Mouse (Mus musculus) liver, embryonic 14.5 days (tissue): ENCODE results near the gene Cd44. TPM values are rescaled to one million over a fixed set of nuclear protein-coding genes. Genes with fewer than 3 reads are reported as not detected.

Experiments
- ATAC-seq: fragments of 200-750 bp; cut with Nextera tagmentation; 2 replicates; pipeline ENCODE4 v1.8.0; 2017; ENCODE audit warnings: moderate number of reproducible peaks, mild to moderate bottlenecking, moderate library complexity; ENCODE audit not compliant: insufficient read depth
- DNase-seq, 3 experiments: peaks; one replicate each; pipeline ENCODE4 v3.0.0-alpha.2; 2012 to 2013; ENCODE audit warnings: low read depth in 3 of 3, low spot score in 3 of 3
- H3K27ac ChIP-seq: fragments of 300-500 bp; sonication (generic); 2 replicates; pipeline ENCODE4 v1.5.1; 2014; ENCODE audit warnings: moderate library complexity, mild to moderate bottlenecking, control low read depth, inconsistent platforms
- H3K27me3 ChIP-seq: fragments of 300-500 bp; sonication (generic); 2 replicates; pipeline ENCODE4 v1.6.1; 2014; ENCODE audit warnings: mild to moderate bottlenecking, low read length, moderate library complexity; ENCODE audit not compliant: control insufficient read depth, insufficient read depth
- H3K36me3 ChIP-seq: fragments of 300-500 bp; sonication (generic); replicated peaks from 2 replicates; pipeline ENCODE4 v1.6.1; 2014; ENCODE audit warnings: low read depth; ENCODE audit not compliant: control insufficient read depth, insufficient read depth
- H3K4me1 ChIP-seq, 2 experiments: fragments of 200-500 bp in 1 of 2; fragments of 300-500 bp in 1 of 2; sonication (generic) in 1 of 2; replicated peaks; 2 replicates each; pipeline ENCODE4 v1.6.1; 2012 to 2014; ENCODE audit warnings: antibody characterized with exemption in 1 of 2, inconsistent platforms in 1 of 2, low read length in 1 of 2; ENCODE audit not compliant: control insufficient read depth in 2 of 2, insufficient read depth in 2 of 2
- H3K4me2 ChIP-seq: fragments of 300-500 bp; sonication (generic); 2 replicates; pipeline ENCODE4 v1.6.1; 2014; ENCODE audit warnings: low read depth, mild to moderate bottlenecking, control low read depth, moderate library complexity
- H3K4me3 ChIP-seq, 2 experiments: fragments of 200-500 bp in 1 of 2; fragments of 300-500 bp in 1 of 2; sonication (generic) in 1 of 2; 2 replicates each; pipeline ENCODE4 v1.5.1; 2012 to 2014; ENCODE audit warnings: low read depth in 2 of 2, low read length in 2 of 2, mild to moderate bottlenecking in 2 of 2, control low read depth in 1 of 2, inconsistent platforms in 1 of 2, moderate library complexity in 1 of 2; ENCODE audit not compliant: insufficient read depth in 1 of 2
- H3K9ac ChIP-seq: fragments of 300-500 bp; sonication (generic); replicated peaks from 2 replicates; pipeline ENCODE4 v1.6.1; 2014; ENCODE audit warnings: mild to moderate bottlenecking, control low read depth, moderate library complexity
- H3K9me3 ChIP-seq: fragments of 300-500 bp; sonication (generic); 2 replicates; pipeline ENCODE4 v1.6.1; 2016; ENCODE audit warnings: low read length, mixed read lengths; ENCODE audit not compliant: control insufficient read depth
- CTCF ChIP-seq: IDR thresholded peaks from 2 replicates; pipeline ENCODE4 v1.5.1; 2016; ENCODE audit warnings: antibody characterized with exemption, low read depth, control low read depth
- EP300 ChIP-seq: IDR thresholded peaks from 2 replicates; pipeline ENCODE4 v1.6.1; 2016; ENCODE audit warnings: antibody characterized with exemption, low read depth
- WGBS: fragments of 180-500 bp; shearing (Covaris S2); extraction: QIAGEN DNeasy Blood & Tissue Kit; methylation state at CpG from one replicate; pipeline ENCODE4 v1.1.7; 2014; ENCODE audit not compliant: insufficient replicate concordance; 5-methylcytosine and 5-hydroxymethylcytosine counted together
- polyA plus RNA-seq, 2 experiments: library from polyadenylated mRNA; depleted of rRNA in 1 of 2; stranded (reverse) in 1 of 2; unstranded in 1 of 2; fragments of >200 nt; fragmentation: Nextera tagmentation in 1 of 2; extraction: Ambion mirVana in 1 of 2; gene quantifications; 2 replicates each; pipeline versions ENCODE4 v1.2.1 to v1.2.3; 2012 to 2014

Cd44 gene
- polyA plus RNA-seq, 2 experiments, result 9.2 to 15.5 TPM

- TF ChIP-seq EP300 (peak; percentile 61), CTCF (no peak)
- DNase-seq (peak in 2 of 3 experiments; percentile 30 to 41), ATAC-seq (peak; percentile 76)
- peak overlapping the region; percentile 25 for H3K27ac ChIP-seq
- H3K4me3 ChIP-seq, result peak overlapping the region; percentile 11 to 42; a peak in 3 of 4 replicates
- peak overlapping the region; percentile 57 for H3K9ac ChIP-seq
- 6% methylated on average over 6 of the region's 6 CpGs for WGBS
- H3K36me3 ChIP-seq, result no peaks in the 10 kb centered on the region
- H3K9me3 ChIP-seq, result no peaks in the 10 kb centered on the region
- peaks cover 9 to 36% of the 10 kb centered on the region in 2 experiments for H3K4me1 ChIP-seq
- peak overlapping the region; percentile 66 for H3K4me2 ChIP-seq
- no peaks in the 10 kb centered on the region for H3K27me3 ChIP-seq
These were observed 33.9 kb downstream of the Cd44 start for GRCm38 (mm10) chr2:102867396-102868088.

GRCm38 (mm10) chr2:102866594-102866993, 34.9 kb downstream of the Cd44 start:
- peak overlapping the region; percentile 18 for H3K9ac ChIP-seq
- H3K36me3 ChIP-seq, result no peaks in the 10 kb centered on the region
- no peak overlapping the region for H3K4me3 ChIP-seq
- H3K4me2 ChIP-seq, result peak overlapping the region; percentile 66
- H3K27ac ChIP-seq, result peak overlapping the region; percentile 25
- no peaks in the 10 kb centered on the region for H3K27me3 ChIP-seq
- 3% methylated on average over 1 of the region's 1 CpGs for WGBS
- DNase-seq (no peak), ATAC-seq (no peak)
- peaks cover 9 to 29% of the 10 kb centered on the region in 2 experiments for H3K4me1 ChIP-seq
- TF ChIP-seq EP300, result no peak
- no peak for TF ChIP-seq CTCF
- H3K9me3 ChIP-seq, result no peaks in the 10 kb centered on the region

DNA sequence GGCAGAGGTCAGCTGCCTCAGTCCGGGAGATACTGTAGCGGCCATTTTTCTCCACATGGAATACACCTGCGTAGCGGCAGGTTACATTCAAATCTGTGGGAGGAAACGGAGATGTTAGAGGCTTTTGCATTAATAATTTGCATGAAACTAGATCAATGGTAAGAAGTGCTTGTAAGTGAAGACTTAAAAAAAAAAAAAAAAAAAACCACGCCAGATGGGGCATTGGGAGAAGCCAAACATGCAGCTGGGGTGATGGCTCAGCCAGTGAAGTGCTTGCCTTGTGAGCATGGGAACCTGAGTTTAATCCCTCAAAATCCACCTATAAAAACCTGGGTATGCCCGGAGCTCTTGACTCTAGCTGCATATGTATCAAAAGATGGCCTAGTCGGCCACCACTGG, 36.1 kb downstream of the Cd44 start:
- TF ChIP-seq EP300, result no peak
- no peak for TF ChIP-seq CTCF
- ATAC-seq (no peak), DNase-seq (no peak)
- 84% methylated on average over 8 of the region's 8 CpGs for WGBS
- no peaks in the 10 kb centered on the region for H3K36me3 ChIP-seq
- H3K27ac ChIP-seq, result no peak overlapping the region
- no peak overlapping the region for H3K9ac ChIP-seq
- peaks cover 6 to 26% of the 10 kb centered on the region in 2 experiments for H3K4me1 ChIP-seq
- H3K4me3 ChIP-seq, result no peak overlapping the region
- no peak overlapping the region for H3K4me2 ChIP-seq
- no peaks in the 10 kb centered on the region for H3K9me3 ChIP-seq
- no peaks in the 10 kb centered on the region for H3K27me3 ChIP-seq

- no peaks in the 10 kb centered on the region for H3K36me3 ChIP-seq
- H3K4me3 ChIP-seq, result no peak overlapping the region
- H3K4me2 ChIP-seq, result no peak overlapping the region
- no peak overlapping the region for H3K27ac ChIP-seq
- 55% methylated on average over 6 of the region's 6 CpGs for WGBS
- H3K4me1 ChIP-seq, result peaks cover 6 to 26% of the 10 kb centered on the region in 2 experiments
- no peak for ATAC-seq
- H3K9ac ChIP-seq, result no peak overlapping the region
- TF ChIP-seq CTCF (no peak), EP300 (no peak)
- no peak for DNase-seq
- no peaks in the 10 kb centered on the region for H3K9me3 ChIP-seq
- no peaks in the 10 kb centered on the region for H3K27me3 ChIP-seq
These were observed 36.6 kb downstream of the Cd44 start for GRCm38 (mm10) chr2:102864695-102865353.

DNA sequence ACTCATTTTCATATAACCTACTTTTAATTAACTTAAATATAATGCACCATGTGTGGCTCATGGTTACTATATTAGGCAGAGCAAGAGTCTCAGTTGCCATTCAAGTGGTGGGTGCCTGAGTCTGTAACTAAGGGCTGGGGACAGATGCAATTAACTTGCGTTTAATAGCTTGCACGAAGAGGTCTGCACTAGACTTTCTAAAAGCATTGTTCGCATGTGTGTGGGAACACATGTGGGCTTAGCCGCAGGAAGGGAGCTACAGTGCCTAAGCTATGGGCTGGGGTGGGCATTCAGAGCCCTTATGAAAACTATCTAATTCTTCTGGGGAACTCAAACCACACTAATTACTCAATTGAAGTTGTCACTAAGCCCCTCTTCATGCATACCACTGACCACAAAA, 37.4 kb downstream of the Cd44 start:
- 77% methylated on average over 4 of the region's 4 CpGs for WGBS
- H3K36me3 ChIP-seq, result no peaks in the 10 kb centered on the region
- DNase-seq, result no peak
- TF ChIP-seq CTCF (no peak), EP300 (no peak)
- ATAC-seq, result no peak
- no peaks in the 10 kb centered on the region for H3K27me3 ChIP-seq
- H3K4me3 ChIP-seq, result no peak overlapping the region
- no peak overlapping the region for H3K27ac ChIP-seq
- H3K9me3 ChIP-seq, result no peaks in the 10 kb centered on the region
- H3K9ac ChIP-seq, result no peak overlapping the region
- peaks cover 6 to 22% of the 10 kb centered on the region in 2 experiments for H3K4me1 ChIP-seq
- no peak overlapping the region for H3K4me2 ChIP-seq
